Mouse (Mus musculus): Measurements from ENCODE around the gene Hsdl1. TPM values are rescaled to one million over a fixed set of nuclear protein-coding genes. Genes with fewer than 3 reads are reported as not detected.

The Hsdl1 gene
- polyA plus RNA-seq, 1 experiment: 20.9 TPM

GRCm38 (mm10) chr8:119568251-119568650 is 6.7 kb downstream of the Hsdl1 start:
- Histone ChIP-seq H3K4me3 (ENCODE audit: low read depth, low read length) (no peak overlapping the region), H3K27me3 (ENCODE audit: control insufficient read depth, insufficient read depth, low read length) (no peaks in the 10 kb centered on the region), H3K36me3 (ENCODE audit: control insufficient read depth, insufficient read depth, low read length) (peaks cover 37% of the 10 kb centered on the region), H3K4me1 (ENCODE audit: control insufficient read depth, insufficient read depth, insufficient read length, low read length) (peaks cover 5% of the 10 kb centered on the region), H3K27ac (ENCODE audit: insufficient read depth, low read depth, low read length) (no peak overlapping the region)
- TF ChIP-seq CTCF (IDR thresholded peaks at IDR 0.05; ENCODE audit: extremely low read depth, insufficient read length, insufficient replicate concordance, low read depth, low read length): no peak
- TF ChIP-seq POLR2A (IDR thresholded peaks at IDR 0.05; ENCODE audit: low read depth, low read length): no peak
- WGBS: 85% methylated on average over 9 of the region's 9 CpGs

DNA sequence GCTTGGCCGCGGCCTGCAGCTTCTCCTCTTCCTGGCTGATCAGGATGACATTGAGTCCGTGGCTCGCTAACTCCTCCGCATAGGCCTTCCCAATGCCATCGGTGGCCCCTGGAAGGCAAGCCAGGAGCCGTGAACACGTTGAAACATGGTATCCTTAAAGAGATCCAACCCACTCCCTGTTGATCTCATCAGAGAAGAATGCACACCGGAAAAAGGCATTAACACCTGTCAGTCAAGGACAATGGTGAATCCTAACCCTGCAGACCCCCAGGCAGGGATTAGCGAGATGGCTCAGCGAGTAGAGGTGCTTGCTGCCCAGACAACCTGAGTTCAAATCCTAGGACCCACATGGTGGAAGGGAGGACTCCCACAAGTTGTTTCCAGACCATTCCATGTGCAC is 8.6 kb downstream of the Hsdl1 start:
- H3K27ac ChIP-seq (ENCODE audit: insufficient read depth, low read depth, low read length): no peak overlapping the region
- no peak for TF ChIP-seq POLR2A (IDR thresholded peaks at IDR 0.05; ENCODE audit: low read depth, low read length)
- no peak for TF ChIP-seq CTCF (IDR thresholded peaks at IDR 0.05; ENCODE audit: extremely low read depth, insufficient read length, insufficient replicate concordance, low read depth, low read length)
- H3K36me3 ChIP-seq (ENCODE audit: control insufficient read depth, insufficient read depth, low read length): peaks cover 51% of the 10 kb centered on the region
- no peaks in the 10 kb centered on the region for H3K4me1 ChIP-seq (ENCODE audit: control insufficient read depth, insufficient read depth, insufficient read length, low read length)
- H3K27me3 ChIP-seq (ENCODE audit: control insufficient read depth, insufficient read depth, low read length): no peaks in the 10 kb centered on the region
- WGBS: 87% methylated on average over 11 of the region's 11 CpGs
- no peak overlapping the region for H3K4me3 ChIP-seq (ENCODE audit: low read depth, low read length)

DNA sequence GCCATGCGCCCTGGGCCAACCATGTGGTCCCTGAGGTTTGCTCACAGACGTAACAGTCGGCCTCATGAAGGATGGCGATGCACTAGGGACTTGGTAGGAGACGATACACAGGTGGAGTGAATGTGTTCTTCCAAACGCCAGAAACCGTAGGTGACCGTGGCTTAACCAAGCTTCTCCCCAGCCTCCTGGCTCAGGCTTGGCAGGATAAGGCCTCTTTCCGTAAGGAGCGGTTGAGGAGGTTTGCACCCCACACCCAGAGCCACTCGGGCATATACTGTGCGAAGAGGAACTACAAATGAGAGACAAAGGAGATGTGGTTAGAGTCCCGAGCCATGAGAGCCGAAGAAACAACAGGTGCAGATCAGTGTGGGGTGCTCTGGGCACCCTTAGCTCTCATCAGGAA is 11.1 kb downstream of the Hsdl1 start:
- Histone ChIP-seq H3K36me3 (ENCODE audit: control insufficient read depth, insufficient read depth, low read length) (peaks cover 51% of the 10 kb centered on the region), H3K4me1 (ENCODE audit: control insufficient read depth, insufficient read depth, insufficient read length, low read length) (peaks cover 5% of the 10 kb centered on the region; the same call in 1 of the 2 replicates), H3K4me3 (ENCODE audit: low read depth, low read length) (no peak overlapping the region), H3K27ac (ENCODE audit: insufficient read depth, low read depth, low read length) (no peak overlapping the region), H3K27me3 (ENCODE audit: control insufficient read depth, insufficient read depth, low read length) (no peaks in the 10 kb centered on the region)
- TF ChIP-seq CTCF (IDR thresholded peaks at IDR 0.05; ENCODE audit: extremely low read depth, insufficient read length, insufficient replicate concordance, low read depth, low read length) (no peak), POLR2A (IDR thresholded peaks at IDR 0.05; ENCODE audit: low read depth, low read length) (no peak)
- WGBS: 92% methylated on average over 14 of the region's 14 CpGs

- peaks cover 20% of the 10 kb centered on the region; the same call in 1 of the 2 replicates for H3K4me1 ChIP-seq (ENCODE audit: control insufficient read depth, insufficient read depth, insufficient read length, low read length)
- H3K27ac ChIP-seq (ENCODE audit: insufficient read depth, low read depth, low read length): peak overlapping the region; percentile 56; the same call in 1 of the 2 replicates
- no peak overlapping the region for H3K4me3 ChIP-seq (ENCODE audit: low read depth, low read length)
- TF ChIP-seq POLR2A (IDR thresholded peaks at IDR 0.05; ENCODE audit: low read depth, low read length) (no peak), CTCF (IDR thresholded peaks at IDR 0.05; ENCODE audit: extremely low read depth, insufficient read length, insufficient replicate concordance, low read depth, low read length) (no peak)
- H3K27me3 ChIP-seq (ENCODE audit: control insufficient read depth, insufficient read depth, low read length): no peaks in the 10 kb centered on the region
- H3K36me3 ChIP-seq (ENCODE audit: control insufficient read depth, insufficient read depth, low read length): peaks cover 27% of the 10 kb centered on the region
- WGBS: 84% methylated on average over 6 of the region's 6 CpGs
These were observed 15.6 kb downstream of the Hsdl1 start for GRCm38 (mm10) chr8:119559402-119559720.

GRCm38 (mm10) chr8:119558603-119559401 is 16.2 kb downstream of the Hsdl1 start, which contains the start of gene Mbtps1:
Gene Mbtps1 (minus strand): TSS chr8:119558735.
- TF ChIP-seq POLR2A (IDR thresholded peaks at IDR 0.05; ENCODE audit: low read depth, low read length) (peak; percentile 96), CTCF (IDR thresholded peaks at IDR 0.05; ENCODE audit: extremely low read depth, insufficient read length, insufficient replicate concordance, low read depth, low read length) (no peak)
- WGBS: 3% methylated on average over 62 of the region's 63 CpGs

DNA sequence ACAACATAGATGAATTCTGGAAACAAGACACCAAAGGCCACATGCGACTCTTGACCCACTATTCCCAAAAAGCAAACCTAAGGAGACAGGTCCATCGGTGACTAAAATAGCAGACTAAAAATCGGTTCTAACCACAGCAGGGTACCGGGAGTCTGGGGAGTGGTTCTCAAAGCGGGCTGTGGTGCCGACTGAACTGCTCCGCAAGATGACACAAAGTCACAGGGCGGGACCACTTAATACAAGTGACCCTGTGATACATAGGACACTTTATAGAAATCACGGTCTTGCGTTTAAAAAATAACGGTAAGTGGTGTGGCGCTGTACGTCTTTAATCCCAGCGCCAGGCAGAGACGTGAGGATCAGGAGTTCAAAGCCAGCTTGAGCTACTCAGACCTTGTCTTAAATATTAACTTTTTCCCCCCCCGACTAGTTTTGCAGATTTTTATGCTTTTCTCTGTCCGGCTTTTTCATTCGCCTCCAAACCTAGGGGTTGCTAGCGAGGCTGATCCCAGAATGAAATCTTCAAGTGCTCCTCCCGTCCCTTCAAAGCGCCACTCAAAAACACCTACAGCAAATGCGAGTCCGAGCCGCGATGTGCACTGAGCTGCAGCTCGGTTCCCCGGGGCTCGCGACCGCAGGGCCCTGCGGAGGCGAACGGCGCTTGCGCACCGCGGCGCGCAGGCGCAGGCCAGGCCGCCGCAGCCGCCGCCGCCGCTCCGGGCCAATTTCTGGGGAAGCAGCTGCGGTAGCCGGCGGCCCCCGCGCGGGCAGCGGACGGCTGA is 17.0 kb downstream of the Hsdl1 start:
- H3K4me3 ChIP-seq (ENCODE audit: low read depth, low read length): peak overlapping the region; percentile 89
- H3K27me3 ChIP-seq (ENCODE audit: control insufficient read depth, insufficient read depth, low read length): no peaks in the 10 kb centered on the region
- H3K4me1 ChIP-seq (ENCODE audit: control insufficient read depth, insufficient read depth, insufficient read length, low read length): peaks cover 29% of the 10 kb centered on the region
- TF ChIP-seq CTCF (IDR thresholded peaks at IDR 0.05; ENCODE audit: extremely low read depth, insufficient read length, insufficient replicate concordance, low read depth, low read length): no peak
- TF ChIP-seq POLR2A (IDR thresholded peaks at IDR 0.05; ENCODE audit: low read depth, low read length): no peak
- peak overlapping the region; percentile 85 for H3K27ac ChIP-seq (ENCODE audit: insufficient read depth, low read depth, low read length)
- WGBS: under 1% methylated on average over 55 of the region's 55 CpGs
- peaks cover 14% of the 10 kb centered on the region for H3K36me3 ChIP-seq (ENCODE audit: control insufficient read depth, insufficient read depth, low read length)

More at GRCm38 (mm10) chr8:119558603-119559401, 16.2 kb downstream of the Hsdl1 start, which contains the start of gene Mbtps1:
- H3K36me3 ChIP-seq (ENCODE audit: control insufficient read depth, insufficient read depth, low read length): peaks cover 21% of the 10 kb centered on the region
- no peaks in the 10 kb centered on the region for H3K27me3 ChIP-seq (ENCODE audit: control insufficient read depth, insufficient read depth, low read length)
- peak within 1 kb of the TSS; percentile 85 for H3K27ac ChIP-seq (ENCODE audit: insufficient read depth, low read depth, low read length)
- H3K4me3 ChIP-seq (ENCODE audit: low read depth, low read length): peak within 1 kb of the TSS; percentile 89
- peaks cover 24% of the 10 kb centered on the region for H3K4me1 ChIP-seq (ENCODE audit: control insufficient read depth, insufficient read depth, insufficient read length, low read length)

DNA sequence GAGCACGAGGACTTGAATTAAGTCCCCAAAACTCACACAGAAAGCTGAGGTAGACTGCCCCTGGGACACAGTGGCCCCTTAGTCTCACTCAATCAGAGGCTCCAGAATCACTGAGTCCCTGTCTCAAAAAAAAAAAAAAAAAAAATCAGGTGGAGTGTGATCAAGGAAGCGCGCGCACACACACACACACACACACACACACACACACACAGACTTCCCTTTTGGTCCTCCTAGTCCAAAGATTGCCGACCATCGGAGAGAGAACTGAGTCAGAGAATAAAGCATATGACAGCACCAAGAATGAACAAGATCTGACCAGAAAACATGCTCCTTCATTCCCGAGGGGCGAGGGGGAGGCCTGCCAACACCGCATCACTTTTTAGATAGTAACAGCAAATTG is 17.9 kb downstream of the Hsdl1 start:
- 30% methylated on average over 9 of the region's 9 CpGs for WGBS
- Histone ChIP-seq H3K36me3 (ENCODE audit: control insufficient read depth, insufficient read depth, low read length) (peaks cover 5% of the 10 kb centered on the region), H3K4me3 (ENCODE audit: low read depth, low read length) (peak overlapping the region; percentile 41), H3K4me1 (ENCODE audit: control insufficient read depth, insufficient read depth, insufficient read length, low read length) (peaks cover 36% of the 10 kb centered on the region), H3K27ac (ENCODE audit: insufficient read depth, low read depth, low read length) (peak overlapping the region; percentile 67; the same call in 1 of the 2 replicates), H3K27me3 (ENCODE audit: control insufficient read depth, insufficient read depth, low read length) (no peaks in the 10 kb centered on the region)
- no peak for TF ChIP-seq CTCF (IDR thresholded peaks at IDR 0.05; ENCODE audit: extremely low read depth, insufficient read length, insufficient replicate concordance, low read depth, low read length)
- no peak for TF ChIP-seq POLR2A (IDR thresholded peaks at IDR 0.05; ENCODE audit: low read depth, low read length)

All from small intestine, adult 2 months (tissue).